Mouse (Mus musculus) lung, adult 2 months (tissue): ENCODE data around the gene Inpp5e.

ENCODE experiments used
- CTCF ChIP-seq: fragments of 200-500 bp; IDR thresholded peaks from 2 replicates; pipeline ENCODE4 v1.5.1; 2011; ENCODE audit warnings: mild to moderate bottlenecking, low read length, control low read depth; ENCODE audit not compliant: insufficient read depth
- POLR2A ChIP-seq: fragments of 200-500 bp; IDR thresholded peaks from 2 replicates; pipeline ENCODE4 v1.6.1; 2011; ENCODE audit warnings: low read depth, mild to moderate bottlenecking, control low read depth, low read length, borderline replicate concordance; ENCODE audit errors: extremely low read depth

GRCm38 (mm10) chr2:26417066-26417465, 8.1 kb upstream of the Inpp5e start:
- no peak for TF ChIP-seq POLR2A
- no peak for TF ChIP-seq CTCF
